Mouse (Mus musculus): ENCODE measurements around the gene Alkbh7.
A peak's percentile ranks its signal among the peaks of the same experiment; 100 is the strongest.

Alkbh7 gene

GRCm38 (mm10) chr17:57032854-57033253 is 35.7 kb downstream of the Alkbh7 start:
- DNase-seq: no peak

- DNase-seq: no peak
These were observed 41.8 kb downstream of the Alkbh7 start for GRCm38 (mm10) chr17:57038978-57039377.

GRCm38 (mm10) chr17:57041554-57041953 is 44.4 kb downstream of the Alkbh7 start, which contains the start of gene Slc25a41:
TSS of gene Slc25a41 (minus strand) at chr17:57041654.
- DNase-seq: no peak

GRCm38 (mm10) chr17:57047406-57047805 is 50.3 kb downstream of the Alkbh7 start:
- peak; percentile 33 for DNase-seq

- no peak for DNase-seq
These were observed 51.7 kb downstream of the Alkbh7 start for GRCm38 (mm10) chr17:57048816-57049215.
